Mouse (Mus musculus): ENCODE data around the gene Trim66.

GRCm38 (mm10) chr7:109534921-109535320 is 27.0 kb upstream of the Trim66 start:
- no peak for TF ChIP-seq CTCF (IDR thresholded peaks at IDR 0.05; ENCODE audit: control insufficient read depth, insufficient read depth, insufficient read length)
- TF ChIP-seq CEBPB (IDR thresholded peaks at IDR 0.05; ENCODE audit: low read depth): no peak
- TF ChIP-seq USF1 (IDR thresholded peaks at IDR 0.05; ENCODE audit: low read depth): no peak
- TF ChIP-seq MAX (IDR thresholded peaks at IDR 0.05): no peak
- TF ChIP-seq MYOG (IDR thresholded peaks at IDR 0.05; ENCODE audit: control insufficient read depth, extremely low read depth, insufficient read length): no peak
- TF ChIP-seq MYOD1 (IDR thresholded peaks at IDR 0.05; ENCODE audit: control insufficient read depth, insufficient read length, low read depth): no peak

All from C2C12 (cell line).